Mouse (Mus musculus) cerebellum, adult 9-10 months (tissue): ENCODE measurements around the gene Myl6b.
"Not testable (repeated sequence)": the region's sequence is repeated elsewhere in the genome, so short reads cannot be mapped to it uniquely, and the experiment has no call there.

Source experiments
- DNase-seq: peaks from one replicate; pipeline ENCODE4 v3.0.0; 2022

Gene Myl6b

DNA sequence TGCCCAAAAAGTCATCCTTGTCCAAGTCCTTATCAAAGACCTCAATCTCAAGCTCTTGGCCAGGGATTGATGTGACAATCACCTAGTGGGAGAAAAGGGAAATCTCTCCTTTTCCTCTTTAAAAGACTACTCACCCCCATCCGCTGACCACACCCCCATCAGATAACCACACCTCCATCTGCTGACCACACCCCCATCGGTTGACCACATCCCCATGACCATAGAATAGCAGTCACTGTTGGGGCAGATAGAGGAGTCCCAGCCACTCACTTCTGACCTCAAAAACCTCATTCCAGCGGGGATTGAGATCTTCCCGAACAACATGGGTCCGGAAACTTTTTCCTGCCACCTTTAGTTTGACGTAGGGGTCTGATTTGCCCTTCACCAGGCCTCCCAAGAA is 18.2 kb upstream of the Myl6b start:
- DNase-seq: no peak

DNA sequence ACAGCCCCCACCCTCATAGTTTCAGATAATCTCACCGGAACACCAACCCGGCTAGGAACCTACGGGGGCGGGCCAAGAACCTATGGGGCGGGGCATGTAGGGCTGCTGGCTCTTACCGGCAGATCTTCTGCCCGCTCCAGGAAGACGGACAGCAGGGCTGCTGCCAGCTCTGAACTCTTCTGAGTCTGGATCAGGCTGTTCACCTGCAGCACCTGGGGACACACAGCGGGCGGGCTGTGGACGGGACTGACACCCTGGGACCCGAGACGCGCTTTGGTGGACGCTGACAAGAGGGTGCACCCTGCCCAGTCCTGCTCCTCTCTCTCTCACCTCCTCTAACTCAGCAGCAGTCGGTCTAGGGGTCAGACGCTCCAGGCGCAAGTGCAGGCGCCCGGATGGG is 17.5 kb upstream of the Myl6b start:
- DNase-seq: no peak

DNA sequence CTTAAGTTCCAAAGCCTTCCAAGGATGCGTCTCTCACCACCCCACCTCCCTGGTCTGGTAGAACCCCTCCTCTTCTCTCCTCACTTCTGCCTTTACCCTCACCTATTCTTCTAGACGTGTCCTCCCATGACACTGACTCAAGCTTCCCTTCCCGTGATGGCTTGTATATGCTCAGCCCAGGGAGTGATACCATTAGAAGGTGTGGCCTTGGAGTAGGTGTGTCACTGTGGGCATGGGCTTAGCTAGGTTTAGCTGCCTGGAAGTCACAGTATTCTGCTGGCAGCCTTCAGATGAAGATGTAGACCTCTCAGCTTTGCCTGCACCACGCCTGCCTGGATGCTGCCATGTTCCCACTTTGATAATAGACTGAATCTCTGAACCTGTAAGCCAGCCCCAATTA is 16.6 kb upstream of the Myl6b start:
- DNase-seq: no peak

DNA sequence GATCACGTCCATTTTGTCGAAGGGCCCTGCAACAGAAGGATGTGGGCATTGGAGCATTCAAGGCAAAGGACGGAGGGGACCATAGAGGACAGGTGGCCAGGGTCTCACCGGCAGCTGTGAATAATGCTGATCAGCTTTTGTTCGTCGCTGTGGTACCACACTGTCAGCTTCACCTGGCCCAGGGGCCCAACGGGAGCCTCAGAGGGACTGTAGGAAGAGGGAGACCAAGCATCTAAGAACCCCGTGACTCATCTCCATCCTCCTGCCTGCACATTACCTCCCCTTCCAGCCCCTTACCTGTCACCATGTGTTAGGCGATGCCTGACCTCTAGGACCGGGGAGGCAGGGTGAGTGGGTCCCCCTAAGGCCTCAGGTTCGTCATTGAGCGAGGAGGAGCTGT is 13.3 kb upstream of the Myl6b start:
- DNase-seq: no peak

DNA sequence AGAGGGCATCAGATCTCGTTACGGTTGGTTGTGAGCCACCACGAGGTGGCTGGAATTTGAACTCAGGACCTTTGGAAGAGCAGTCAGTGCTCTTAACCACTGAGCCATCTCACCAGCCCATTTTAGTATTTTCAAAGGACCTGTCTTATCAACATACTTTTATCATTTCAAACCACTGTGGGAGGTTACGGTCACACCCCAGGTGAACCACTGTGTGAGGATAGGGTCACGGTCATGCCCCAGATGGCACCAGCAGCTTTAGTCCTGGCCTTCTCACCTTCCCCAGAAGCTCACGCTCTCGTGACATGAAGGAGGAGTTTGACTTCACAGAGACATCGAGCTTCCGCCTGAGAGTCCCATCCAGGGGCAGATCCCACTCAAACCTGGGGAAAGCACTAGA is 12.7 kb upstream of the Myl6b start:
- DNase-seq: no peak

DNA sequence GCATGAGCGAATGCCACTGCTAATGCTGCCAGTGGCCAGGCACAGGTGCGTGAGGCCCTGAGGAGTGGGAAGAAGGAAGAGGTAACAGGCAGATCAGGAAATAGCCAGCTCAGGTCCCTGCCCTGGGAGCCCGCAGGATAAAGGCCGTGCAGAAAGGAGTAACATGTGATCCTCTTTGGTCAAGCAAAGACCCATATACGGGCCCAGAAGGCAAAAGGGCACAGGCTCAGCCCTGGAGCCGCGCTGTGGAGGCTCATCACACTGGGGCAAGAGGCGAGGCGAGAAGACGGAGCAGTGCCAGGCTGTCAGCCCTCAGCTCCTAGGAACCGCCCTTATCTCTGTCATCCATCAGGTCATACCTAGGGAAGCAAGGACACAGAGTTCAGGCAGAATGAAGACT is 11.8 kb upstream of the Myl6b start:
- DNase-seq: no peak

DNA sequence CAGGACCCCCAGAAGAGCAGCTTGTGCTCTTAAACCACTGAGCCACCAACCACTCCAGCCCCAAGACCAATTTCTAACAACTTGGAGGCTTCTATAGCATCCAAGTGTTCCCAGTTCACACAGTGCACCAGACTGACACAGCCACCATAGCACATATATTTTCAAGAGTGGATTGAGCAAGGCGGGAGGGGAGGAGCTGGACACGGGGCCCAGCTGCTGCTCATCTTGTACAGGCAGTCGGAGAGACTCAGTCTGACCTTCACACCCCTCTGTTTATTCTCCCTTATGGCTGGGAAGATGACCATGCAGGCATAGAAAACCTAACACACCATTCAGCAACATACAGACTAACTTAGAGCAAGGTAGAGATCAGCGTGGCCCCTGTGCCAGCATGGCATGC is 11.3 kb upstream of the Myl6b start:
- no peak for DNase-seq

DNA sequence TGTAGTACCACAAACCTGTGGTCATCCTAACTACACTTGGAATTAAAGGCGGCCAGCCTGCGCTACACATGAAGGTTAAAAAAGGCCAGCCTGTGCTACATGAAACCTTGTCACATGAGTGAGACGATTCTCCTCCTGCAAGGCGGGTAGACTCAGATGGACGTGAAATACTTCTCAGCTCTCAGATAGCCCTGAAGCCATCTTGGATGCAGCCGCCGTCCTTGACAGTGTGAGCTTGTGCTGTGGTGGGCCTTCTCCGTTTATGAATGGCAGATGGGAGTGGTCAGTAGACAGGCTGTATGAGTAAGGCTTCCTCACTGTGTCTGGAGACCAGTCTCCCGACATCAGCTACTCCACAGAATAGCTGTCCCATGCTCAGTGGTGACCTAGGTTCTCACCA is 10.7 kb upstream of the Myl6b start:
- no peak for DNase-seq

DNA sequence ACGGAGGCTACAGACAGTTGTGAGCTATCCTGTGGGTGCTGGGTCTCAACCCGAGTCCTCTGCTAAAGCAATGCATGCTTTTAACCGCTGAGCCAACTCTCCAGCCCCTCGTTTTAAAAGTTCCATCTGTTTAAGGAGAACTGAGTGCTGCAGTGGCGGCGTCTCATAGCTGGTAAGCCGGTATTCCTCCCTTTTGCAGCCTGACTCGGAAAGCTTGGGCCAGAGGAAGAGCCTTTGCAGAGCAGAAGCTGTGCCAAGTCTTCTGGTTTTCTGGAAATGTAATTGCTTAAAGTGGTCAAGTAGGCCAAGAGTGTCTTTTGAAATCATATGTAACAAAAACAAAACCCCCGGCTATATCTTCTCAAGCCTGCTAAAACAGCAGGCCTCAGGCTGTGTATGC is 9.8 kb upstream of the Myl6b start:
- DNase-seq: no peak

DNA sequence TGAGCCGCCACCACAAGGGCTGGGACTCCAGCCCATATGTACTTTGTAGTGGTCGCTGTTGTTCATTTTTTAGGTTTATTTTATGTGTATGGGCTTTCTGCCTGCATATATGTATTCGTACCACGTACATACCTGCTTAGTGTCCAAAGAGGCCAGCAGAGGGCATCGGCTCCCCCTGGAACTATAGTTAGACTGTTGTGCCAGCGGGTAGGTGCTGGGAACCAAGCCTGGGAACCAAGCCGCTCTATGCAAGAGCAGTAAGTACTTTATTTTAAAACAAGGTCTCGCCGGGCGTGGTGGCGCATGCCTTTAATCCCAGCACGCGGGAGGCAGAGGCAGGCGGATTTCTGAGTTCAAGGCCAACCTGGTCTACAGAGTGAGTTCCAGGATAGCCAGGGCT is 7.5 kb upstream of the Myl6b start:
- no peak for DNase-seq

DNA sequence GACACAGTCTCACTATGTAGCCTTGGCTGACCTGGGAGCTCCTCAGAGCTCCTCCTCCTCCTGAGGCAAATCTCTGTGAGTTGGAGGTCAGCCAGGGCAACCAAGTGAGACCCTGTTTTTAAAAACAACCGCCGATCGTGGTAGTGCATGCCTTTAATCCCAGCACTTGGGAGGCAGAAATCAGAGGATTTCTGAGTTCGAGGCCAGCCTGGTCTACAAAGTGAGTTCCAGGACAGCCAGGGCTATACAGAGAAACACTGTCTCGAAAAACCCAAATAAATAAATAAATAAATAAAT is 6.8 kb upstream of the Myl6b start:
- DNase-seq: not testable (repeated sequence)

DNA sequence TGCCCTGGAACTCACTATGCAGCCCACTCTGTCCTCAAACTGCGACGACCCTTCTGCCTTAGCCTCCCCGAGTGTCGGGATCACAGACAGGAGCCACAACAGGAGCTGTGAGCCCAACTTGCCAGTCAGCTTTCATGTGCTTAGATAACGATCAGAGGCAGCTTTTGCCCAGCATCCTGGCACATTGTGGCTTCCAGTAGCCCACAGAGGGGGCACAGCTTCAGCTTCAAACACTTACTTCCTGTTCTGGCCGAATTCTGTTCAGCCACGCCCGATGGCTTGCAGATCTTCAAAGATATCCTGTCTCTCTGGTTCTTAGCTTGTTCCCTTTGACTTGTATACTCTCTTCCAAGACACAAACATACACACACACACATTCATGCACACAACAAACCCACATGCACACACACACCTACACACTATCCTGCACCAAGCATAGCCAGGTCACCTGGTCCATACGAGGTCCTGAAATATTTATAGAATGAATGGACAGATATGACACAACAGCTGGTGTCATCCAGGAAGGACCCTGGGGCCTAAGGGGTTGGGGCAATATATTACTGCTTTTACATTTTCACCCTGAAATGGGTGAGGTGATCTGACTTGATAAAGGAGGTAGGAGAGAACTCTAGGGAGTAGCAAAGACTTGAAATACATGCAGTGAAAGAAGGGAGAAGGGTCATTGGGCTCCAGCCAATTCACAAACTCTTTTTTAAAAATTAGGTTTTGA is 6.3 kb upstream of the Myl6b start:
- no peak for DNase-seq

DNA sequence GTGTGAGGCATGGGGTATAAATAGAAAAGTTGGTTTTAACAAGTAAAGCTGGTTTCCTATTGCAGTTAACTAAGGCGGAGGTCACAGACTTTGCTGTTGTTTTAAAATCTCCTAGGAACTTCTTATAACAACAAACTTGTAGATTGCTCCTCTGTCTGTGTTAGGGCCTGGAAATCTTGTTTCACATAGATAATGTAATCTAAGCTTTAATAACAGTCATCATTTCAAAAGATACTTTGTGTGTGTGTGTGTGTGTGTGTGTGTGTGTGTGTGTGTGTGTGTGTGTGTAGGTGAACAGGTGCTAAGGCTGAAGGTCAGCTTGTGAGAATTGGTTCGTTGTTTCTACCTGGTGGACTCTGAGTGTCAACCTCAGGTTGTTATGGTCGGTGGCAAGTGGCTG is 5.5 kb upstream of the Myl6b start:
- DNase-seq: no peak

DNA sequence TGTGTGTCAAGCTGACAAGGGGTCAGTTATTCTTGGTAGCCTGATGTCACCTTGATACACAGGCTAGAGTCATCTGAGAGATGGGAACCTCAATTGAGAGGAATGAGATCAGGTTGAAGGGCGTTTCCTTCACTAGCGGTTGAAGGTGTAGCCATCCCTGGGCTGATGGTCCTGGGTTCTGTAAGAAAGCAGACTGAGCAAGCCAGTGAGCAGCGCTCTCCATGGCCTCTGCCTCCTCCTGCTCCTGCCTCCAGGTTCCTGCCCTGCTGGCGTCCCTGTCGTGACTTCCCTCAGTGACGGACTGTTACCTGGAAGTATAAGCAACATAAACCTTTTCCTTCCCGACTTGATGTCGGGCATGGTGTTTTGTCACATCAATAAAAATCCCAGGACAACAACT is 5.0 kb upstream of the Myl6b start:
- DNase-seq: no peak

DNA sequence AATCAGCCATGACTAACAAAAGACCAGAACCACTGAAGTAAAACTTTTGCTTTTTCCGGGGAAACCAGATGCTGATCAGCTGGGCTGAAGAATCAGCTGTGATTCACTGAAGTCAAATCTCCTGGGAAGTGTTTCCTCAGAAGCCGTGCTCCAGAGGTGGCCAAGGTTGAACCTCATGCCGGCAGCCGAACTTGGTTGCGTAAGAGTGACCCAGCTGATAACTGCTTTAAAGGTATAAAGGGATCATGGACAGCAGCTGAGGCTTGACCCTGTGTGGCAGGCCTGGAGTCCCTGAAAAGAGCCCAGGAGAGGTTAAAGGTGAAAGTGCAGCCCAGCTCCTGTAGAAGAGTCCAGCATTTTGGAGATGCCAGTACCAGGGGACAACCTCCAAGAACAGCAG is 3.9 kb upstream of the Myl6b start:
- DNase-seq: no peak

DNA sequence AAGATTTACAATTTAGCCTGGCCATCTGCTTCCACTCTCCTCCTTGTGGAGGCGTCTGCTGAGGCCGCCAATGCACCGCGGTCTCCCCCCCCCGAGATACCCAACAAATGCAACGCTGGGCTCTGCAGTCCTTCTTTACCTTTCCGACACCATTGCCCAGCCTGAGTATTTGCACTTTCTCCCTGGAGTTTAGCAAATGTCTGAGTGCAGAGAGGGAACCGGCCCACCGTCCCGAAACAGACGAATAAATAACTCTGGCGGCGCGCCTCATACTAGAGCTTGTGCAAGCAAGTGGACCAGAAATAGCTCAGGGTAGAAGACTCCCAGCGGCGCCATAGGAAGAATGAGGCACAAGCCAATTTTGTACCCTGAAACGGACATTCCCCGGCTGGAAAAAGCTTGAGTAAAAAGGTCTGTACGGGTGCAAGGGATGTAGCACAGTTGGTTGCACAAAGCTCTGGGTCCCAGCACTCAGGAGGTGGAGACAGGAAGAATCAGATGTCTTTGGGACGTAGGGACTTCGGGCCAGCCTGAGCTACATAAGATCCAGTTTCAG is 709 bp upstream of the Myl6b start:
- peak; percentile 80 for DNase-seq

DNA sequence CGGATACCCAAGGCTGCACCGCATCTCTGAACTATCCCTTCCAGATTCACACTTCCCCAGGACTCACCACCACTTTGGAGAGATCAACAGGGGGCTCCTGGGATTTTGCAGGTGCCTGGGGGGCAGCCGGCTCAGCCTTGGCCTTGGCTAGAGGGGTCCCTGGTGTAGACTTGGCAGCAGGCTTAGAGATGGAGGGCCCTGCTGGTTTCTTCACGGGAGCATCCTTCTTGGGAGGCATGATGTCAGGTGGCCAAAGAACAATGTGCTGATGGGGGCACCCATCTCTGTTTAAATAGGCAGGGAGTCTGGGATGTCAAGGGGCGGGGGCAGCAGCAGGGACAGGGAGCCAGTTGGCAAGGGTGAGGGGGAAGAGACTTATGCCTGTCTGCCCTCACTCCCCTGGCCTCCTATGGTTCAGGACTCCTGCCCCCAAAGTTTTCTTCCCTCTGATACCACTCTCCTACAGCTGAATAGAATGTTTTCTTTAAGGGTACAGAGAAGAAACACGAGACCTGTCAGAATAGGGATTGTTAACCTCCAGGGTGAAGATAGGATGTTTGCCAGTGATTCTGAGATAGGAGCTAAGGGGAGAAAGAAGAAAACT is 1.2 kb downstream of the Myl6b start:
- DNase-seq: peak; percentile 59

DNA sequence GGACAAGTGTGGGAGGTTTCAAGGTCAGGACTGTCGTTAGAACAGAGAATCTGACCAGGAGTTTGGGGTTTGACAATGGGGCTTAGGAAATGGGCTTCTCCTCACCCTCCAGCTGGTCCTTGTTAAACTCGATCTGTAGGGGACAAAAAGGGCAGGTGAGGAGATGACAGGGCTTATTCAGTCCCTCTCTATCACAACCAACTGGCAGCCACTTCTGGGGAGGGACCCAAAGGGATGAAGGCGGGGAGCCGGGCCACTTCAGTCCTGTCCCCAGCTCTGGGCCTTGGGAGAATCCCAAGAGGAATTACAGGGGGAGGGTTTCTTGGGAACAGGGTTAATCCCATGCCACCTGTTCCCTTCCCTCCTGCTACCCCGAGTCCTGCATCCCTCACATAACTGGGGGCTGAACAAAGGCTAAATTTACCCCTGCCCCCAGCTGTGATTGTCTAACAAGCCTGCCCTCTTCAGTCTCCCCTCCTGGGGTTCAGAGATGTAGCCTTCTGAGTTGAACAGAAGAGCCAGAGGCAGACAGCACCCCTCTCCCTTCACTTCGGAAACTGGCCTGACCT is 1.9 kb downstream of the Myl6b start:
- peak; percentile 39 for DNase-seq

DNA sequence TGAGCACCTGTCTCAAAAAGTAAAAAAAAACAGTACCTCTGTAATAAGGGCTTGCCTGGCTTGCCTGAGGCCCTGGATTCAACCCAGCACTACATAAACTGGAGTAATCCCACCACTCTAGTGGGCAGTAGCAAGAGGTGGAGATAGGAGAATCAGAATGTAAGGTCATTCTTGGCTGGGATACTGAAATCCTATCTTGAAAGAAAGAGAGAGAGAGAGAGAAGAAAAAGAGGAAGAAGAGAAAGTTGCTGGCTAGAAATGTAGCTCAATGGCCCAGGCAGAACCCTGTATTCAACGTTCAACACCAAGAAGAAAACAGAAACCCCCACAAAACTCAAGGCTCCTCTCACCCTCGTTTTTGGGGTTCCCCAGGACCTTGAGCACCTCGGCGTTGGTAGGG is 2.6 kb downstream of the Myl6b start:
- peak; percentile 50 for DNase-seq

DNA sequence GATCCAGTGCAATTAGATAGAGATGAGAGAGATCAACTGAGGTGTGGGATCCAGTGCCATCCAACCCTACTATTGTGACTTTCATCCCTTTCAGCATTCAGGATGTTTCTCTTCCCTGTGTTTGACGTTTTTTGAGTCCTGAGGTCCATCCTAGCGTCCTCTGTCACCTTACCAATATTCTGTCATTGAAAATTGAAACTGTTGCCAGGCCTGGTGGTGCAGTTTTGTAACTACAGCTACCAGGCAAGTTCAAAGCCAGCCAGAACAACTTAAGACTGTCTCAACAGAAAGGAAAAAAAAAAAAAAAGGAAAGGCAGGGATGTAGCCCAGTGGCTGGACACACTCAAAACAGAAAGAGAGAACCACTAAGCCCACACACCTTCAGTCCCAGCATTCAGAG is 3.2 kb downstream of the Myl6b start:
- DNase-seq: peak; percentile 52

DNA sequence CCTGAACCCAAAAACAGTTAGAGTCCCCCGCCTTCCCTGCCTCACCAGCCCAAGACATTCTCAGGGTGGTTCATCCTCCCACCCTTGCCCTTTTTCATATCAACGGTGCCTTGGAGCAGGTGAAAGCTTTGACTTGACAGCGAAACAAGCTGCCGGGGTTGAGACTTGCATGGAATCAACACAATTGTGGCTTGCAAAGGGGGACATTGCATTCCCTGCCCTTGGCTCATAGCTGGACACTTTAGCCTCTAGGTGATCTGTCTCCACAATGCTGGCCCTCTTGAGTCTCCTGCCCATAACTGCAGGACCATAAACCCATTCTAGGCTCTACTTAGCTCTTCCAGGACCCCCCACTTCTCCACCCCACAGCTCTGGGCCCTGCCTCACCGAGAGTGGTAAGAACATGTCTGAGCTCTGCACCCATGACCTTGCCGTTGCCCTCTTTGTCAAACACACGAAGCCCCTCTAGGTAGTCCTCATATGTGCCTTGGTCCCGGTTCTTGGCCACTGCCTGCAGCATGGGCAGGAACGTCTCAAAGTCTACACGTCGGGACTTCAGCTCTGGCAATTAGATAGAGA is 3.7 kb downstream of the Myl6b start:
- DNase-seq: peak; percentile 66

DNA sequence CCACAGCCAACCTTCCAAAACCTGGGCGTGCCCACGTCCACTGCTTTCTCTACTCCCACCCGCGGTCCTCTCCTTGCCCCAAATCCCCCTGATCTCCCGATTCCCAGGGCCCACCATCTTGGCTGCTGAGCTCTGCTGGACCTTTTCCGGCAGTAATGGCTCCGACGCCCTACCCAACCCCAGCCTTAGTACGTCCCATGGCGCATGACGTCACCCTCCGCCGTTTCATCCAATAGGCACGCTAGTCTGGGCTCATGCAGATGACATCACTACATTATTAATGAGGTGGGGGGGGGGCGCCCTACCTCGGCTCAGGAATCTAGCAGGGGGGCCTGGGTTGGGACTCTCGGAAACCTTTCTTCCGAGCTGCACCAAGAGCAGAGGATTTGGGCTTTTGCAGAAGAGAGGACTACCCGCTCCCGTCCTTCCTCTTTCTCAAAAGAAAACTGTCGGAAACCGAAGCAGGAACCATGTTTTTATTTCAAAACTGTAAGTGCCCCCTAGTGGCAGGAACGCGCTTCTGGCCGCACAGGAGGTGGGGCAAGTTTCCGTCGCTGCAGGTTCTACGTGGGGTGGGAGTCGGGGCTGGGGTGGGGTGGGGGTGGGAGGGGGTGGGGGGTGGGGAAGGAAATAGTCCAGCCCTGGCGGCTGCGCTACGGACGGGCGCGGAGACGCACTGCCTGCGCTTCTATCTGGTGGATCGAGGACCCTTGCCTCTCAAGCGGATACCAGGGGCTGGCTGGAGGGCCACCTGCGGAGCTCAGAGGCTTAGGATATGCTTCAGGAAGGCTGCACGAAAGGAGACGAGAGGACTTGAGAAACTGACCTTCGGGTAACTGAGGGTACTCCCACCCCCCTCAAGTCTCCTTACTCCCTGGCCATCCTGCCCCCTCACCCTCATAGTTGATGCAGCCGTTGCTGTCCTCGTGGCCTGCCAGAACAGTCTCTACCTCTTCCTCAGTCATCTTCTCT is 4.5 kb downstream of the Myl6b start, which contains the start of gene Myl6:
TSS of gene Myl6 (minus strand) at position 451 of the 972 bp plus-strand sequence.
- DNase-seq: peak; percentile 99

DNA sequence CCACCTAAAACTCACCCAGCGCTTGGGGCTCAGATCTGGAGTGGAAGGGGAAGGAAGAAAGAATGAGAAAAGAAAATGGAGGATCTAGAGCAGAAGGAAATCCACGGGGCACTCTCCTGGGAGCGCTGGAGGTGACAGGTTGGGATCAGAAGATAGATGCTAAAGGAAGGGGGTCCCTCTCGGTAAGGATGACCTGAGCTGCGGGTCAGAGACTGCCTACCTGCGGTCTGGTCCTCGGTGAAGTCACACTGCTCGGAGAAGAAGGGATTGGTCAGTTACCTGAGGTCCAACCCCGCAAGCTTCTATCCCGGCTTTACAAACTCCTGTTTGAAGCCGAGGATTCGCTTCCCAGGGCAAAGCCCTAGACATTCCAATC is 5.2 kb downstream of the Myl6b start:
- DNase-seq: no peak
